Mouse (Mus musculus): ENCODE measurements around the gene Slc13a3. TPM values are rescaled to one million over a fixed set of nuclear protein-coding genes. Genes with fewer than 3 reads are reported as not detected.

The Slc13a3 gene
- polyA plus RNA-seq, 1 experiment from 2014 or later = 2.4 TPM

DNA sequence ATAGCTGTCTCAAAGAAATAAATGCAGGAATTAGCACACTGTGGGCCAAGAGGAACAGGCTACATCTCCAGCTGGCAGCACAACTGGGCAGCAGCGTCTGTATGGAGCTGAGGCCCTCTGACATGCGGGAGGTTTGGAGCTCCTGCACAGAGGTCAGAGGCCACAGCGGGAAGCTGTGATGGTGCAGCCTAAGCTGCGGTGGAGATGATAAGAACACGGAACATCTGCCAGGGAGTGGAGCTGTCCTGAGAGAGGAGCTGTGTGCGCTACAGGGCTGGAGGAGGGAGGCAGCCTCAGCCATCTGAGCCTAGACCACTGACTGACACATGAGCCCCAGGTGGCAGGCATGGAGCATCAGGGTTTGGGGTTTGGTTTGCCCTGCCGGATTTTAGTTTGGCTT, 44.3 kb downstream of the Slc13a3 start:
- WGBS = 54% methylated on average over 7 of the region's 7 CpGs
- no peak for ATAC-seq (ENCODE audit: low FRiP score, low read depth)
- Histone ChIP-seq H3K27me3 (no peaks in the 10 kb centered on the region), H3K9ac (replicated peaks) (no peak overlapping the region), H3K9me3 (no peaks in the 10 kb centered on the region), H3K27ac (replicated peaks) (no peak overlapping the region; the same call in 1 of the 2 replicates), H3K4me3 (no peak overlapping the region), H3K4me2 (replicated peaks) (no peak overlapping the region), H3K4me1 (no peaks in the 10 kb centered on the region), H3K36me3 (no peaks in the 10 kb centered on the region)

DNA sequence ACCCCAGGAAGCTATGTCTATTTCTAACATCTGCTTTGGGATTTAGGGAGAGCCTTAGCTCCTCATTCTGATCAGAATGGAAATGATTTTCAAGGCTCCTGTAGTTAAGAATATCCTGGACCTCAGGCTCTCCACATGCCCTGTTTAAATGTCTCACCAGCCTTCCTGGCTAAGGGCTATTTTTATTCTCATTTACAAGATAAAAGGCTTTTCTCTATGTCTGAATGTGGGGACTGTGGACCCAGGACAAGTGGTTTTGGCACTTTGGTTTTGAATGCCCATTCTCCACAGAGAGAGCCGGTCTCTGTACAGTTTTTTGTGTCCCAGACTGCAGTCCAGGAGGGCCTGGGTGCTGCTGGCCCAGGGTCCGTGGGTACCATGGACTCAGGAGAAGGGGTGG, 52.8 kb downstream of the Slc13a3 start:
- Histone ChIP-seq H3K27me3 (no peaks in the 10 kb centered on the region), H3K27ac (replicated peaks) (peak overlapping the region; percentile 63), H3K9ac (replicated peaks) (0 out of 2 replicates have a peak overlapping the region, but pooled peaks have one; percentile 28), H3K4me3 (no peak overlapping the region), H3K4me2 (replicated peaks) (no peak overlapping the region), H3K9me3 (no peaks in the 10 kb centered on the region), H3K36me3 (no peaks in the 10 kb centered on the region), H3K4me1 (peaks cover 41% of the 10 kb centered on the region)
- no peak for ATAC-seq (ENCODE audit: low FRiP score, low read depth)
- WGBS = 57% methylated on average over 2 of the region's 2 CpGs

DNA sequence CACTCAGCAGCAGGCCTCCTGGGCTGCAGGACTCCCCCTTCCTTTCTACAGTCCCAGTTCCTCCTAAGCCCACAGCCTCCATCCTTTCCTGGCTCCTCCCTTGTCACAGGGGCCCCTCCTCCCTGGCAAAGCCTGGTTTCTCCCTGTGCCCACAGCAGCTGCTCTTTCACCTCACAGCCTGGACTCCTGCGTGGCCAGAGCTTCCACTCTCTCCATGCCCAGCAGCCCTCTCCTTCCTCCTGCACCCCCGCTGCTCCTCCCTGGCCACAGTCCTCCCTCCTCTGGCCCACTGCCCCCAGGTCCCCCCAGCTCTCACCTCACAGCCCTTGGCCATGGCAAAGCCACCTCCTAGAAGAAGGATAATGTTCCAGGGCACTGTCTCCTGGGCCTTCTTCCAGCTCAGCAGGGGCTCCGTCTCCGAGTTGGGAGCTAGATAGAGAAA, 53.3 kb downstream of the Slc13a3 start:
- Histone ChIP-seq H3K36me3 (no peaks in the 10 kb centered on the region), H3K4me1 (peaks cover 46% of the 10 kb centered on the region), H3K4me3 (no peak overlapping the region), H3K27me3 (no peaks in the 10 kb centered on the region), H3K27ac (replicated peaks) (peak overlapping the region; percentile 63), H3K9ac (replicated peaks) (0 out of 2 replicates have a peak overlapping the region, but pooled peaks have one; percentile 28), H3K4me2 (replicated peaks) (no peak overlapping the region), H3K9me3 (no peaks in the 10 kb centered on the region)
- 59% methylated on average over 4 of the region's 4 CpGs for WGBS
- peak; percentile 18; the same call in 1 of the 2 replicates for ATAC-seq (ENCODE audit: low FRiP score, low read depth)

DNA sequence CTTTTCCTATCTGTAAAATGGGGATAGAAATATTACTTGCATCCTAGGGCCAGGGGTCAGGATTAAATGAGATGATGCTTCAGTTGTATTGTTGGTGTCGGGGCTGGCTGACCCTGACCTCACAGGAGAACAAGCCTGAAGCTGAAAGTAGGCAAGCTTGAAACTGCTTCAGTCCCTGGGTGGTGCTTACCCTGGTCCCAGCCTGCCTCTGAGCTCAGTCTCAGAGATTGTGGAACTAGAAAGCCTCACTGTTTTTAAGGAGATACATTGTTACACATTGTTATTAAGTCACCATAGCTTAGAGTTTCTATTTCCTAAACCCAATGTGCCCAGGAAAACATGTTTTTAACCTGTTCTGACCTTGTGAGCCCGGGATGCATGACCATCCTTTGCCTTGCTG, 54.5 kb downstream of the Slc13a3 start:
- no peak overlapping the region for H3K9ac ChIP-seq (replicated peaks)
- H3K36me3 ChIP-seq = no peaks in the 10 kb centered on the region
- H3K27me3 ChIP-seq = no peaks in the 10 kb centered on the region
- H3K4me2 ChIP-seq (replicated peaks) = no peak overlapping the region
- H3K9me3 ChIP-seq = no peaks in the 10 kb centered on the region
- WGBS = 76% methylated on average over 2 of the region's 2 CpGs
- no peak overlapping the region for H3K27ac ChIP-seq (replicated peaks)
- H3K4me1 ChIP-seq = peaks cover 56% of the 10 kb centered on the region
- no peak overlapping the region for H3K4me3 ChIP-seq
- no peak for ATAC-seq (ENCODE audit: low FRiP score, low read depth)

DNA sequence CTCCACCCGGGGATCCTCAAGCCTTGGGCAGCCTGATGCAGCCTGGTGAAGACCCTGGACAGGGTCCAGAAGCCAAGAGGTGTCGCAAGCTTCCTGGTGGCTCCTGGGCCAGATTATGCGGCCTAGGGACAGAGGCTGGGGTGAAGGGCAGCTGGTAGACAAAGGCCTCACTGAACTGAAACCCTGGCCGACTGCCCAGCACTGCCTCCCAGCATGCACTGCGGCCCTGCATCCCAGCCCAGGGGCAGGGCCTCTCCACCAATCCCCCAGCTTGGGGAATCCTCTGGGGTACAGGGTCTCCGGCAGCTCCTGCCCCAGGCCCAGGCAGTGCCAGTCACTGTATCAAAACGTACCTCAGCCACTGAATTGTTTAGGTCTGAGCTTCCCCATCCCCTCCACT, 55.7 kb downstream of the Slc13a3 start:
- peak; percentile 50; the same call in 1 of the 2 replicates for ATAC-seq (ENCODE audit: low FRiP score, low read depth)
- Histone ChIP-seq H3K27ac (replicated peaks) (peak overlapping the region; percentile 76), H3K4me1 (peaks cover 56% of the 10 kb centered on the region), H3K27me3 (no peaks in the 10 kb centered on the region), H3K9me3 (no peaks in the 10 kb centered on the region), H3K4me3 (no peak overlapping the region), H3K36me3 (no peaks in the 10 kb centered on the region), H3K4me2 (replicated peaks) (no peak overlapping the region), H3K9ac (replicated peaks) (no peak overlapping the region; the same call in 1 of the 2 replicates)
- WGBS = 48% methylated on average over 7 of the region's 7 CpGs

DNA sequence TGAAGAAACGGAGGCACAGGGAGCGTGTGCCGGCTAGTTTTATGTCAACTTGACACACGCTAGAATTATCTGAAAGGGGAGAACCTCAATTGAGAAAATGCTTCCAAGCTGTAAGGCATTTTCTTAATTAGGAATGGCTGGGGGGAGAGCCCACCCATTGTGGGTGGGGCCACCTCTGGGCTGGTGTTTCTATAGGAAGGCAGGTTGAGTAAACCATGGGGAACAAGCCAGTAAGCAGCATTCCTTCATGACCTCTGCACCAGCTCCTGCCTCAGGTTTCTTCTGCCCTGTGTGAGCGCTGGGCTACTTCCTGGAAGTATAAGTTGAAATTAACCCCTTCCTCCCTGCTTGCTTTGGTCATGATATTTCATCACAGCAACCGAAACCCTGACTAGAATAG, 57.2 kb downstream of the Slc13a3 start:
- no peak overlapping the region for H3K4me2 ChIP-seq (replicated peaks)
- H3K9me3 ChIP-seq = no peaks in the 10 kb centered on the region
- H3K27me3 ChIP-seq = no peaks in the 10 kb centered on the region
- H3K9ac ChIP-seq (replicated peaks) = no peak overlapping the region
- H3K4me3 ChIP-seq = no peak overlapping the region
- H3K4me1 ChIP-seq = peaks cover 56% of the 10 kb centered on the region
- peak overlapping the region; percentile 76 for H3K27ac ChIP-seq (replicated peaks)
- no peak for ATAC-seq (ENCODE audit: low FRiP score, low read depth)
- WGBS = 62% methylated on average over 6 of the region's 6 CpGs
- H3K36me3 ChIP-seq = no peaks in the 10 kb centered on the region

DNA sequence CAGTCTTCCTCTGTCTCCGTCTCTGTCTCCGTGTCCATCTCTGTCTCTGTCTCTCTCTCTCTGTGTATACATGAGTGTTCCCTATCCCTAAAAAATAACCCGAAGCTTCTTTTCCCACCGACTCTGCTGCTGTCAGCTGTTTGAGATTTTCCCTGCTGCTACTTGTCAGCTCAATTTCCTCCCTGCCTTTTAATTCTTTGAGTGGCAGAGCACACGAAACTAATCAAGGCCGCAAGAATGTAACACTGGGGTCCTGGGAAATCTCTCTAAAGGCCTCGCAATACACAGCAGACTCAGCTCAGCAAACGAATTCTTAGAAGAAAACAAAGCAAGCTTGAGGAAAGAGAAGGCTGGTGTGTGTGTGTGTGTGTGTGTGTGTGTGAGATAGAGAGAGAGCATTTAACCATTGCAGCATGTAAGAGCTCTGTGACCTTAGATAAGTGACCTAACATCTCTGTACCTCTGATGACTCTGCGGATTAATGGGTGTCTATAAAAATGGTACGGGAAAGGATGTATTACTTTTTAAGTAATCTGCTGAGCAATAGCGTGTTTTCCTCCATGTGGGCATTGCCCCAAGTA, 57.8 kb downstream of the Slc13a3 start:
- ATAC-seq (ENCODE audit: low FRiP score, low read depth) = peak; percentile 38; the same call in 1 of the 2 replicates
- peaks cover 52% of the 10 kb centered on the region for H3K4me1 ChIP-seq
- H3K9me3 ChIP-seq = no peaks in the 10 kb centered on the region
- H3K4me3 ChIP-seq = no peak overlapping the region
- WGBS = 30% methylated on average over 11 of the region's 11 CpGs
- peak overlapping the region; percentile 76 for H3K27ac ChIP-seq (replicated peaks)
- no peak overlapping the region for H3K4me2 ChIP-seq (replicated peaks)
- H3K27me3 ChIP-seq = no peaks in the 10 kb centered on the region
- H3K9ac ChIP-seq (replicated peaks) = no peak overlapping the region
- H3K36me3 ChIP-seq = no peaks in the 10 kb centered on the region

DNA sequence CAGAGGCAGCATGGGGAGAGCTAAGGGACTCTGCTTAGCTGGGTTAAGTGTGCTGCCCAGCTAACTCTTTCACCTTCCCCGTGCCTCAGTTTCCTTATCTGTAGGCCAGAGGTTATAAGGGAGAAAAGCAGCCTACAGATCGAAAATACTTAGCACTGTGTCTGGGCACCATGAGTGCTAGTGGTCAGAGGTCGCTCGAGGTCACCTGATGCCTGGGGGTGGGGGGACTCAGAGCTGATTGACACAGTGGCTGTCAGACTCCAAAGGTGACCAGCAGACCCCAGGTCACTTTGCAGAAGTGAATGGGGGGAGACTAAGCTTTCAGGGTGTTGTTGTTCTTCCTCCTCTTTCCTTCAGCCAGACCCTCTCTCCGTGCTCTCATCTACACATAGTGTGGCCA, 58.7 kb downstream of the Slc13a3 start:
- H3K36me3 ChIP-seq = no peaks in the 10 kb centered on the region
- no peak overlapping the region for H3K4me2 ChIP-seq (replicated peaks)
- H3K4me3 ChIP-seq = no peak overlapping the region
- WGBS = 73% methylated on average over 5 of the region's 5 CpGs
- H3K27me3 ChIP-seq = no peaks in the 10 kb centered on the region
- no peak overlapping the region for H3K9ac ChIP-seq (replicated peaks)
- H3K27ac ChIP-seq (replicated peaks) = peak overlapping the region; percentile 76
- no peak for ATAC-seq (ENCODE audit: low FRiP score, low read depth)
- no peaks in the 10 kb centered on the region for H3K9me3 ChIP-seq
- peaks cover 42% of the 10 kb centered on the region for H3K4me1 ChIP-seq

DNA sequence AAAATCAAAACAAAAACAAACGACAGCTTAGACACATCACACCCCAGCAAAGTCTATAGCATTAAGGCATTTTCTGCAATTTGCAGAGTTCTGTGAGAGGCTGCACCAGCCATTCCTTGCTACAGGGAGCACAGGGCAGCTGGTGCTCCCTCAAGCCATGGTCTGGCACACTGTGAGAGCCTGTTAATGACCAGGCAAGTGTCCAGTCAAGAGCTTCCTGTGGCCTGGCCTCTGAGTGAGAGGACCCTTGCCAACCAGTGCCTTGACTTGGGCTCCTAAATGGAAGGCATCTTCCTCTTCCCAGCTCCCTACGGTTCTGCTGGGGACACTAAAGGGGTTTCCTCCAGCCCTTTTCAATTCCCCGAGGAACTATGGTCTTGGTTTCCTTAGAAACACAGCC, 59.1 kb downstream of the Slc13a3 start:
- Histone ChIP-seq H3K27ac (replicated peaks) (peak overlapping the region; percentile 76), H3K36me3 (no peaks in the 10 kb centered on the region), H3K9me3 (no peaks in the 10 kb centered on the region), H3K9ac (replicated peaks) (no peak overlapping the region), H3K4me3 (no peak overlapping the region), H3K4me1 (peaks cover 40% of the 10 kb centered on the region), H3K4me2 (replicated peaks) (no peak overlapping the region), H3K27me3 (no peaks in the 10 kb centered on the region)
- ATAC-seq (ENCODE audit: low FRiP score, low read depth) = no peak
- WGBS = 40% methylated on average over 3 of the region's 3 CpGs

DNA sequence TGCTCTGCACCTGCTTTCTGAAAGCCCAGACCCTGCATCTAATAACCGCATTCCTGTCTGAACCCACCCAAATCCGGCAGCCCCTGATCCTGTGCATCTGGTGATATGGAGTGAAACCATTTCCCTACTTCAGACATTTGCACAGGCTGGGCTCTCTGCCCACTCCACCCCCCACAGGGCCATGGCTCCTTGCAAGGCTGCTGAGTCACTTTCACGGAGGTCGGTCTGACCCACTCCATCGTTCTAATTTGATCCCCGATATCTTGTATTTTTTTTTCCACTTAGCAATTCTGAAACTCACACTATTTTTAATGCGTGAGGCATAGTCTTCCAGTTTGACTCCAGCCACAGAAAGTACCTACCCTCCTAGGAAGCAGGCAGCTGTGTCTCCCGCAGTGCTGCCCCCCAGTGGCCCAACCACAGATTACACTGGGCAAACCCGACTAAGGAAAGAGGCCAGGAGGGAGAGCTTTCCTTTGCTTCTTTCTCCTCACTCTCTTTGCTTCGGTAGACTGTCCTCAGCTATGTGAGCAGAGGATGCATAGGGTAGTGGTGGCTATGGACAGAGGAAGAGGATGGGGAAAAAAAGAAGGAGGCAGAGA, 65.2 kb downstream of the Slc13a3 start:
- 52% methylated on average over 10 of the region's 10 CpGs for WGBS
- H3K36me3 ChIP-seq = no peaks in the 10 kb centered on the region
- H3K4me3 ChIP-seq = no peak overlapping the region
- no peak for ATAC-seq (ENCODE audit: low FRiP score, low read depth)
- H3K9me3 ChIP-seq = no peaks in the 10 kb centered on the region
- no peak overlapping the region for H3K9ac ChIP-seq (replicated peaks)
- H3K27me3 ChIP-seq = no peaks in the 10 kb centered on the region
- no peak overlapping the region for H3K4me2 ChIP-seq (replicated peaks)
- H3K4me1 ChIP-seq = no peaks in the 10 kb centered on the region
- H3K27ac ChIP-seq (replicated peaks) = no peak overlapping the region

DNA sequence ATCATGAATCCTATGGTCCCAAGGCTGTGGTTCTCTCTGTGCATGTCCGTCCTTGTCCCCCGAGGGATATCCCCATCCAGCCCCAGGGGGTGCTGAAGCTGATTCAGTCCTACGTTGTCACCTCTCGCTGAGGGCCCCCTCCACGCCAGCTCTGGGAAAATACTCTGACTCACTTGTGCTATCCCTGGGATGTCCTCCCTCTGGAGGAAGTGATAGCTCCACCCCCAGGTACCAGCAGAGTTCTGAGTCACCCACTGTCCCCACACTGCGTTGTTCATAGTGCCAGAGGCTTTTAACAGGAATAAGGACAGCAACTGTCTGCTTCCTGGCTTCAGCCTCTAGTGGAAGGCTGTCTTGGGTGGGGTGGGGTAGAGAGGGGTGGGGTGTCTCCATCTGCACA, 67.7 kb downstream of the Slc13a3 start:
- H3K9ac ChIP-seq (replicated peaks) = no peak overlapping the region
- H3K4me3 ChIP-seq = no peak overlapping the region
- no peaks in the 10 kb centered on the region for H3K4me1 ChIP-seq
- no peaks in the 10 kb centered on the region for H3K27me3 ChIP-seq
- no peaks in the 10 kb centered on the region for H3K9me3 ChIP-seq
- H3K4me2 ChIP-seq (replicated peaks) = no peak overlapping the region
- WGBS = 60% methylated on average over 6 of the region's 6 CpGs
- ATAC-seq (ENCODE audit: low FRiP score, low read depth) = no peak
- H3K36me3 ChIP-seq = no peaks in the 10 kb centered on the region
- H3K27ac ChIP-seq (replicated peaks) = no peak overlapping the region

DNA sequence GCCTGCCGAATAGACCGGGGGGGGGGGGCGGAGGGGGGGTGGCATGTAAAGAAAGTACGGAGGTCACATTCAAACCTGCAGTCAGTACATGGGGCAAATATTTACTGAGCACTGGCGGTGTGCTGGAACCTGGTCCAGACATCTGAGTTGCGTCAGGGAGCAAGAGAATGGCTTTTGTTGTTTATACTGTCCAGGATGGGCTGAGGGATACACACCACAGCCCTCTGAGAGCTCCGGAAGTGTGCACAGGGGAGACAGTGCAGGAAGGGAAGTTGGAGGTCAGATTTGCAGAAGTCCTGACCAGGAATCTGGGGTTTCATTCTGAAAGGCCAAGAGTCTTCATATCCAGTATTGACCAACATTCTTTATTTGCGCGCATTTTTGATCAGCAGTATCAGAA, 68.1 kb downstream of the Slc13a3 start:
- Histone ChIP-seq H3K36me3 (no peaks in the 10 kb centered on the region), H3K4me1 (no peaks in the 10 kb centered on the region), H3K9ac (replicated peaks) (no peak overlapping the region), H3K4me3 (no peak overlapping the region), H3K9me3 (no peaks in the 10 kb centered on the region), H3K27ac (replicated peaks) (no peak overlapping the region), H3K27me3 (no peaks in the 10 kb centered on the region), H3K4me2 (replicated peaks) (no peak overlapping the region)
- ATAC-seq (ENCODE audit: low FRiP score, low read depth) = no peak
- WGBS = 76% methylated on average over 9 of the region's 9 CpGs
